Mouse (Mus musculus) heart, postnatal 0 days (tissue): Measurements from ENCODE around the gene Klra3. TPM values are rescaled to one million over a fixed set of nuclear protein-coding genes. Genes with fewer than 3 reads are reported as not detected.
"Not testable (repeated sequence)": the region's sequence is repeated elsewhere in the genome, so short reads cannot be mapped to it uniquely, and the experiment has no call there.

Experiments
- ATAC-seq: fragments of 200-750 bp; cut with Nextera tagmentation; 2 replicates; pipeline ENCODE4 v1.8.0; 2017; ENCODE audit warnings: low read depth, moderate number of reproducible peaks, moderate library complexity; ENCODE audit not compliant: insufficient read depth
- DNase-seq: peaks from one replicate; pipeline ENCODE4 v3.0.0-alpha.2; 2016; ENCODE audit warnings: low spot score
- H3K27ac ChIP-seq: fragments of 300-500 bp; sonication (generic); 2 replicates; pipeline ENCODE4 v1.5.1; 2014; ENCODE audit warnings: low read depth, mild to moderate bottlenecking
- H3K27me3 ChIP-seq: fragments of 300-500 bp; sonication (generic); 2 replicates; pipeline ENCODE4 v1.6.1; 2014; ENCODE audit warnings: low read length, mixed read lengths; ENCODE audit not compliant: control insufficient read depth, insufficient read depth
- H3K36me3 ChIP-seq: fragments of 300-500 bp; sonication (generic); replicated peaks from 2 replicates; pipeline ENCODE4 v1.6.1; 2014; ENCODE audit warnings: low read length, mixed read lengths; ENCODE audit not compliant: control insufficient read depth, insufficient read depth
- H3K4me1 ChIP-seq: fragments of 300-500 bp; sonication (generic); 2 replicates; pipeline ENCODE4 v1.6.1; 2014; ENCODE audit warnings: antibody characterized with exemption; ENCODE audit not compliant: control insufficient read depth, insufficient read depth
- H3K4me2 ChIP-seq: fragments of 300-500 bp; sonication (generic); 2 replicates; pipeline ENCODE4 v1.6.1; 2014; ENCODE audit warnings: low read depth, mild to moderate bottlenecking, low read length, moderate library complexity
- H3K4me3 ChIP-seq: fragments of 300-500 bp; sonication (generic); 2 replicates; pipeline ENCODE4 v1.5.1; 2014; ENCODE audit warnings: low read depth, low read length
- H3K9ac ChIP-seq: fragments of 300-500 bp; sonication (generic); replicated peaks from 2 replicates; pipeline ENCODE4 v1.6.1; 2014; ENCODE audit warnings: low read depth, low read length, mixed read lengths
- H3K9me3 ChIP-seq: fragments of 300-500 bp; sonication (generic); replicated peaks from 2 replicates; pipeline ENCODE4 v1.6.1; 2016; ENCODE audit warnings: low read length; ENCODE audit not compliant: control insufficient read depth
- CTCF ChIP-seq: IDR thresholded peaks from 2 replicates; pipeline ENCODE4 v1.5.1; 2016; ENCODE audit warnings: antibody characterized with exemption, control low read depth, low read depth
- EP300 ChIP-seq: IDR thresholded peaks from 2 replicates; pipeline ENCODE4 v1.6.1; 2016; ENCODE audit warnings: antibody characterized with exemption, low read depth
- WGBS: fragments of 180-500 bp; shearing (Covaris S2); extraction: QIAGEN DNeasy Blood & Tissue Kit; methylation state at CpG from one replicate; pipeline ENCODE4 v1.1.7; 2014; 5-methylcytosine and 5-hydroxymethylcytosine counted together
- polyA plus RNA-seq: library from polyadenylated mRNA; unstranded; fragments of >200 nt; fragmentation: Nextera tagmentation; extraction: Ambion mirVana; gene quantifications from 2 replicates; pipeline ENCODE4 v1.2.1, GENCODE M21; 2015
- total RNA-seq: library from RNA; depleted of rRNA; stranded (reverse); fragments of >200 nt; gene quantifications from 2 replicates; pipeline ENCODE4 v1.2.3, GENCODE M21; 2014; ENCODE audit warnings: low replicate concordance; rRNA removed

Klra3 gene
- total and polyA plus RNA-seq, 2 experiments from 2014 or later = not detected

- no peaks in the 10 kb centered on the region for H3K36me3 ChIP-seq
- H3K4me1 ChIP-seq = no peaks in the 10 kb centered on the region
- H3K27me3 ChIP-seq = no peaks in the 10 kb centered on the region
- ATAC-seq (no peak), DNase-seq (no peak)
- no peak overlapping the region for H3K4me3 ChIP-seq
- H3K9me3 ChIP-seq = no peaks in the 10 kb centered on the region
- H3K9ac ChIP-seq = no peak overlapping the region
- no peak for TF ChIP-seq CTCF
- no peak for TF ChIP-seq EP300
- H3K27ac ChIP-seq = no peak overlapping the region
- no peak overlapping the region for H3K4me2 ChIP-seq
These were observed 49.3 kb downstream of the Klra3 start for GRCm38 (mm10) chr6:130287984-130288649.

GRCm38 (mm10) chr6:130281828-130282227, 55.5 kb downstream of the Klra3 start, which contains the start of gene Klra10:
Gene Klra10 (minus strand): TSS chr6:130281928.
- H3K4me2 ChIP-seq = not testable (repeated sequence)

More at GRCm38 (mm10) chr6:130281828-130282227, 55.5 kb downstream of the Klra3 start, which contains the start of gene Klra10:
- not testable (repeated sequence) for DNase-seq, H3K36me3 ChIP-seq, H3K4me1 ChIP-seq, H3K4me3 ChIP-seq, H3K9ac ChIP-seq, H3K27ac ChIP-seq, H3K27me3 ChIP-seq, ATAC-seq, H3K9me3 ChIP-seq
- 47% methylated on average over 1 of the region's 1 CpGs for WGBS

Other genes with a start within 250 kb of the Klra3 start
- not detected in 2 replicates for gene Klra8, start 207.7 kb downstream of the Klra3 start, total RNA-seq
- not detected in 2 replicates for gene Klra8, start 207.7 kb downstream of the Klra3 start, polyA plus RNA-seq
- gene Klra9, start 144.5 kb downstream of the Klra3 start, total RNA-seq = not detected in 2 replicates
- not detected in 2 replicates for gene Klra9, start 144.5 kb downstream of the Klra3 start, polyA plus RNA-seq
- not detected in 2 replicates for gene Klra7, start 104.3 kb downstream of the Klra3 start, total RNA-seq
- not detected in 2 replicates for gene Klra7, start 104.3 kb downstream of the Klra3 start, polyA plus RNA-seq
- gene Klra10, start 55.6 kb downstream of the Klra3 start, total RNA-seq = not detected in 2 replicates
- gene Klra10, start 55.6 kb downstream of the Klra3 start, polyA plus RNA-seq = not detected in 2 replicates
- gene Klra1, start 49.3 kb upstream of the Klra3 start, total RNA-seq = not detected in 2 replicates
- not detected in 2 replicates for gene Klra1, start 49.3 kb upstream of the Klra3 start, polyA plus RNA-seq